Mouse (Mus musculus) liver, embryonic 16.5 days (tissue): Measurements from ENCODE around the gene Mapt. TPM values are rescaled to one million over a fixed set of nuclear protein-coding genes. Genes with fewer than 3 reads are reported as not detected.

Source experiments
- ATAC-seq: fragments of 200-750 bp; cut with Nextera tagmentation; 2 replicates; pipeline ENCODE4 v1.8.0; 2017; ENCODE audit warnings: low read depth, mild to moderate bottlenecking, moderate number of reproducible peaks, moderate library complexity
- H3K27ac ChIP-seq: fragments of 300-500 bp; sonication (generic); 2 replicates; pipeline ENCODE4 v1.5.1; 2014; ENCODE audit warnings: mild to moderate bottlenecking, low read length
- H3K27me3 ChIP-seq: fragments of 300-500 bp; sonication (generic); 2 replicates; pipeline ENCODE4 v1.6.1; 2014; ENCODE audit warnings: low read depth, low read length, mixed read lengths; ENCODE audit not compliant: control insufficient read depth, insufficient read depth
- H3K36me3 ChIP-seq: fragments of 300-500 bp; sonication (generic); 2 replicates; pipeline ENCODE4 v1.6.1; 2014; ENCODE audit warnings: mild to moderate bottlenecking; ENCODE audit not compliant: control insufficient read depth, insufficient read depth
- H3K4me1 ChIP-seq: fragments of 300-500 bp; sonication (generic); 2 replicates; pipeline ENCODE4 v1.6.1; 2014; ENCODE audit warnings: low read depth, low read length, mixed read lengths; ENCODE audit not compliant: control insufficient read depth
- H3K4me2 ChIP-seq: fragments of 300-500 bp; sonication (generic); 2 replicates; pipeline ENCODE4 v1.6.1; 2014; ENCODE audit warnings: low read depth, low read length, mixed read lengths
- H3K4me3 ChIP-seq: fragments of 300-500 bp; sonication (generic); 2 replicates; pipeline ENCODE4 v1.5.1; 2014; ENCODE audit warnings: low read depth, mild to moderate bottlenecking, low read length
- H3K9ac ChIP-seq: fragments of 300-500 bp; sonication (generic); 2 replicates; pipeline ENCODE4 v1.6.1; 2014; ENCODE audit warnings: low read depth, low read length
- H3K9me3 ChIP-seq: fragments of 300-500 bp; sonication (generic); replicated peaks from 2 replicates; pipeline ENCODE4 v1.6.1; 2016; ENCODE audit warnings: low read length; ENCODE audit not compliant: control insufficient read depth
- WGBS: fragments of 180-500 bp; shearing (Covaris S2); extraction: QIAGEN DNeasy Blood & Tissue Kit; methylation state at CpG from one replicate; pipeline ENCODE4 v1.1.7; 2014; ENCODE audit not compliant: insufficient replicate concordance; 5-methylcytosine and 5-hydroxymethylcytosine counted together
- polyA plus RNA-seq: library from polyadenylated mRNA; unstranded; fragments of >200 nt; fragmentation: Nextera tagmentation; extraction: Ambion mirVana; gene quantifications from 2 replicates; pipeline ENCODE4 v1.2.1, GENCODE M21; 2015

Gene Mapt
- polyA plus RNA-seq, 1 experiment from 2014 or later, result 0.53 TPM

DNA sequence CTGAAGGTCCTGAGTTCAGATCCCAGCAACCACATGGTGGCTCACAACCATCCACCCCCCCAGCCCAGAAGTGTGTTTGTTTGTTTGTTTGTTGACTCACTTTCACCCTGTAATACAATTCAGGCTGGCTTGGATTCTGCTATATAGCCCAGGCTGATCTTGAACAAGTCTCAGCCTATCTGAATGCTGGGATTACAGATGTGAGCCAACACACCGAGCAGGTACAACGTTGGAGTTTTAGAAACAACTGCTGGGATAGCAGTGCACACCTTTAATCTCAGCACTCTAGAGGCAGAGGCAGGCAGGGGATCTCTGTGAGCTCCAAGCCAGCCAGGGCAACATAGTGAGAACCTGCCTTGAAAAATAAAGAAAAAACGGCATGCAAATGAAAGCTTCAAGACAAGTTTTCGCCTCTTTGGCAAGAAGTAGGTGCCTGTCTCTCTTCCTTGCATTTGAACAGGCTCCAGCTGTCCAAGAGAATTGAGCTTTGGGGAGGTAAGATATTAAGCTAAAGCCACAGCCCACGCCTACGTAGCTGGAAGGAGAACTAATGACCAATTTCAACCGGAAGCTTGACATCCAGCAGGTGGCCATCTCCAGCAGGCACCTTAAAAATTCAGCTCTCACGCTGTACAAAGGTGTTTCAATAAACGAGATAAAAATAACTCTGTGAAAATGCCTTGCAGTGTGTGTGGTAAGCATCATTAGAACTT, 968 bp upstream of the Mapt start:
- H3K27me3 ChIP-seq, result peaks cover 51% of the 10 kb centered on the region
- no peak overlapping the region for H3K9ac ChIP-seq
- no peak overlapping the region; the same call in 1 of the 2 replicates for H3K4me3 ChIP-seq
- H3K27ac ChIP-seq, result no peak overlapping the region
- ATAC-seq, result no peak
- WGBS, result 13% methylated on average over 9 of the region's 9 CpGs
- no peaks in the 10 kb centered on the region for H3K9me3 ChIP-seq
- peaks cover 4% of the 10 kb centered on the region for H3K4me1 ChIP-seq
- H3K4me2 ChIP-seq, result peak overlapping the region; percentile 79
- no peaks in the 10 kb centered on the region for H3K36me3 ChIP-seq

DNA sequence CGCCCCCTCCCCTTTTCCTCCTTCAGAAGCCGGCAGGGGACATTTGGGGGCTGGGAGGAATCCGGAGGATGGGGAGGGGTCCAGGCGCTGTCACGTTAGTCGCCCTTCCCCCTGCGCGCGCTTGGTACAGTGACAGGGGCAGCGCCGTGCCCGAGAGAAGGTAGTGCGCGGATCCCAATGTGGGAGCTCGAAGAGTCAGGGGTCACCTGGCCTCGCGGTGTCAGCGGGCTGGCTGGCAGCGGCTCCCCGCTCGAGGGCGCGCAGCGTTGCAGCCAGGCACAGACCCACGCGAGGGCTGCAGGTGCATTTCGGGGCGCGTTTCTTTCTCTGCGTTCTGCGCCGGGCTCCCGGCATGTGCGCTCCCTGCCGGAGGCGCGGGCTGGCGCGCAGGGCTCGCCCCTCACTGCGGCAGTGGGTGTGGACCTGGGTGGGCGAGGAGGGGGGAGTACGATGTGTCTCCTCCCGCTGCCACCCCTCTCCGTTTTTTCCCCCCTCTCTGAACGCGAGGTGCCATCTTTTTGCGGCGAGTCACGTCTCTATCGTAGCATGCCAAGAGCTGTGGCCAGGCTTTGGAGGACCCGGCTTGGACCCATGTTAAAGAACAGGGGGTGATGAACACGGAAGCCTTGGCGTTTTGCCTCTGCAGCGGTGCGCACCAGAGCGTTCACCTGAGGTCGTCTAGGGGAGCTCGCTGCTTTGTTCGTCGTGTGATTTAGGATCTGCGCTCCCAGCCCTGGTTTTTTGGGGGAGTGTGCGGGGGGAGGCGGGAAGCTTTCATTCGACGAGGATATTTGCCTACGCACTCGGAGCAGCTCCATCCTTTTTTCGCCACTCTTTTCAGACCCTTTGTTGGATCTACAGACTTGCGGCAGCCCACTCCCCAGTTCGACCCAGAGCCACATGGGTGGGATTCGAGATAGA, 1.2 kb downstream of the Mapt start:
- peaks cover 4% of the 10 kb centered on the region for H3K4me1 ChIP-seq
- ATAC-seq, result no peak
- peak overlapping the region; percentile 66 for H3K4me3 ChIP-seq
- no peak overlapping the region for H3K9ac ChIP-seq
- peak overlapping the region; percentile 79 for H3K4me2 ChIP-seq
- peaks cover 61% of the 10 kb centered on the region for H3K27me3 ChIP-seq
- WGBS, result 2% methylated on average over 70 of the region's 72 CpGs
- H3K9me3 ChIP-seq, result no peaks in the 10 kb centered on the region
- no peaks in the 10 kb centered on the region for H3K36me3 ChIP-seq
- no peak overlapping the region for H3K27ac ChIP-seq

DNA sequence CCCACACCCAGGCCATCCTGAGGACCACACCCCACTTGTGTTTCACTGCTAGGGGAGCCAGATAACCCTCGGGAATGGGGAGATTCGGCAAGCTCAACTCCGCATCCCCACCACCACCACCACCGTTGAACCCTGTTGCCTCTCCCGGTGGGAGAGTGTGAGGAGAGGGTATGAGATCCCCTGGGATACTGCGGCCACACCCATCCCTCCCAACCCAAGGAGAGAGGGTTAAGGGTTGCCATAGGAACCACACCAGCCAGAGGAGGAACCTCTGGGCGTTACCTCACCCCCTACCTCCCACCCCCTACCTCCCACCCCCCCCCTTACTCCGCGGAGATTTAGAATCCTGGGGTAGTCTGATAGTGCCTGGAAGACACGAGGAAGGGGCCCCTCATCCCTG, 1.9 kb downstream of the Mapt start:
- no peak overlapping the region for H3K4me3 ChIP-seq
- no peaks in the 10 kb centered on the region for H3K9me3 ChIP-seq
- H3K4me1 ChIP-seq, result peaks cover 4% of the 10 kb centered on the region
- peaks cover 61% of the 10 kb centered on the region for H3K27me3 ChIP-seq
- H3K36me3 ChIP-seq, result no peaks in the 10 kb centered on the region
- ATAC-seq, result no peak
- no peak overlapping the region for H3K4me2 ChIP-seq
- no peak overlapping the region for H3K27ac ChIP-seq
- 4% methylated on average over 10 of the region's 10 CpGs for WGBS
- no peak overlapping the region for H3K9ac ChIP-seq

DNA sequence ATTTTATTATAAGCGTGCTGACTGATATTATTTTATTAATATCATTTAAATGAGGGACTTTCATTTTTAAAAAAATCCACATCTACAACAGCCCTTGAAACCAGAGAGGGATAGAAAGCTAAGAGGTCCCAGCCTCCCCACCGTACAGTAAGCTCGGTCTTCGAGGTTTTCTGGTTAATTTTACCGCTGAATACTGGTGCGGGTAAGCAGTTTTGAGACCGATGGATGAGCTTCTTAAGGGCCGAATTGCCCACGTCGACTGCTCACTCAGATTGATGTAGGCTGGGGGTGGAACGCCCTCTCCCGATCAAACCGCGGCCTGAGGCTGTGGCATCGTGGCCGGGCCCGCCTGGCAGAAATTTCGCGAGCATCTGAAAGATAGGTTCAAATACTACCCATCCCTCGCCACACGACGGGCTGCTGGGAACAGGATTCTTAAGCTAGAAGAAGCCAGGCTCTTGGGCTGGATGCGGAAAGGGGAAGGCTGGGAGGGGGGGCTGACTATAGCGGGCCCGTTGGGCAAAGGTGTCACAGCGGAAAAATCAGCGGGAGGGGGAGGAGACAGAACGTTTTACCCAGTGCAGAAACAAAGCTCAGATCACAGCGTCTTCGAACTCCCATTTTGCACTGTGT, 2.5 kb downstream of the Mapt start:
- no peak overlapping the region for H3K9ac ChIP-seq
- H3K27me3 ChIP-seq, result peaks cover 61% of the 10 kb centered on the region
- H3K36me3 ChIP-seq, result no peaks in the 10 kb centered on the region
- 5% methylated on average over 30 of the region's 30 CpGs for WGBS
- H3K4me2 ChIP-seq, result no peak overlapping the region
- H3K27ac ChIP-seq, result no peak overlapping the region
- no peaks in the 10 kb centered on the region for H3K9me3 ChIP-seq
- peaks cover 4% of the 10 kb centered on the region for H3K4me1 ChIP-seq
- H3K4me3 ChIP-seq, result no peak overlapping the region
- ATAC-seq, result no peak

DNA sequence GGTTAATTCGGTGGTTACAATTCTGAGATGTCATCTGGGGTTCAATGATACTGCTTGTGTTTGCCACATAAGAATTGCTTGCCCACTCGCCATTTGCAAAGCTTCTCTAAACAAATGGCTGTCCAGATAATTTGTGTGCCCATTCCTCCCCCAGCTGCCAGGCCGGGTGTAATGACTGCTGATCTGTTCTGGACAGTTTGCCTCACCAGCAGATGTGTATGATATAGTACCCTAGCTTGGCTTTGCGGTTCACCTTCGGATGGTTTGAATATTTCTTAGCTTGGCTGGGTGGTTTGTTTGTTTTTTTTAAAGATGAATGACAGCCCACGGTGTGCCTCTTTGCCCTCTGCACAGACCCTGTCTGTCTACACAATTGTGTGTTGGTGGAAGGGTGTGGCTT, 3.5 kb downstream of the Mapt start:
- H3K27me3 ChIP-seq, result peaks cover 59% of the 10 kb centered on the region
- WGBS, result 30% methylated on average over 6 of the region's 6 CpGs

DNA sequence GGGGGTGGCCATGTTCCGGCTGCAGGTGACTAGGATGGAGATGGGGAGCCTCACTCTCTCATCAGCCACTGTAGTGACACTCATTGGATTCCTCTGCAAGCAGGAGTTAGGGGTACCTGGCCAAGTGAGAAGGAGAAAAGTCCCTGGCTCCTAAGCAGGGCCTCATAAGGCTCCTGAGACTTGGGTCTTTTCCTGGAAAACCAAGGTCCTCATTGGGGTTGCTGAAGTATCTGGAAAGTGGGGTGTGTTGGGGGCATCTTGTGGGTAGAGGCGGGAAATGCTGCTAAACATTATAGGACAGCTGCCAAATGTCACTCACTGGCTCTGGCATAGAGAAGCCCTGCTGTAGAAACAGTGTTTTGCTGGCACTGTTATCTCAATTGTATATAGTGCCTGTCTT, 4.7 kb downstream of the Mapt start:
- Histone ChIP-seq H3K9ac (no peak overlapping the region), H3K27me3 (peaks cover 53% of the 10 kb centered on the region), H3K4me3 (no peak overlapping the region), H3K27ac (no peak overlapping the region), H3K4me1 (peaks cover 4% of the 10 kb centered on the region), H3K9me3 (no peaks in the 10 kb centered on the region), H3K36me3 (no peaks in the 10 kb centered on the region), H3K4me2 (no peak overlapping the region)
- 37% methylated on average over 2 of the region's 2 CpGs for WGBS
- ATAC-seq, result no peak

More for the DNA sequence above, 3.5 kb downstream of the Mapt start:
- no peak for ATAC-seq
- H3K4me2 ChIP-seq, result no peak overlapping the region
- H3K9ac ChIP-seq, result no peak overlapping the region
- H3K4me1 ChIP-seq, result peaks cover 4% of the 10 kb centered on the region
- H3K9me3 ChIP-seq, result no peaks in the 10 kb centered on the region
- H3K4me3 ChIP-seq, result no peak overlapping the region
- H3K27ac ChIP-seq, result no peak overlapping the region
- no peaks in the 10 kb centered on the region for H3K36me3 ChIP-seq

DNA sequence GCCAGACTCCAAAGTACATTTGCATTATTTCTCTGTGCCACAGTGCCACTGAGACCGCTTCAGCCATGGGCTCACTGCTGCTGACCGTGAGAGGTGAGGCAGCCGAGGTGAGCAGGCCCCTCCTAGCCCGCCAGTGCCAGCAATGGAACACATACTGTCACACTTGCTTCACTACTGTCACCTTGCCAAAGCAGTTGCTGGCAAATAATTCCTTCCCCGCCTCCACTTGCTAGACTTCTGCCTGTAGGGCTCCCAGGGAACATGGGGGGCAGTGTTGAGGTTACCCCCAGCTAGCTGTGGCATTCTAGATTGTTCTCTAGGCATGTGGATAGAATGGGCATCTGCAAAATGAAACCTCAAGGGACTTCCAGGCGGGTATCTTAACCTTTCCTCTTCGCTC, 6.0 kb downstream of the Mapt start:
- Histone ChIP-seq H3K4me2 (no peak overlapping the region), H3K4me1 (no peaks in the 10 kb centered on the region; the same call in 1 of the 2 replicates), H3K36me3 (no peaks in the 10 kb centered on the region), H3K27ac (no peak overlapping the region), H3K27me3 (peaks cover 40% of the 10 kb centered on the region), H3K9ac (no peak overlapping the region), H3K9me3 (no peaks in the 10 kb centered on the region), H3K4me3 (no peak overlapping the region)
- WGBS, result 49% methylated on average over 7 of the region's 7 CpGs
- no peak for ATAC-seq

DNA sequence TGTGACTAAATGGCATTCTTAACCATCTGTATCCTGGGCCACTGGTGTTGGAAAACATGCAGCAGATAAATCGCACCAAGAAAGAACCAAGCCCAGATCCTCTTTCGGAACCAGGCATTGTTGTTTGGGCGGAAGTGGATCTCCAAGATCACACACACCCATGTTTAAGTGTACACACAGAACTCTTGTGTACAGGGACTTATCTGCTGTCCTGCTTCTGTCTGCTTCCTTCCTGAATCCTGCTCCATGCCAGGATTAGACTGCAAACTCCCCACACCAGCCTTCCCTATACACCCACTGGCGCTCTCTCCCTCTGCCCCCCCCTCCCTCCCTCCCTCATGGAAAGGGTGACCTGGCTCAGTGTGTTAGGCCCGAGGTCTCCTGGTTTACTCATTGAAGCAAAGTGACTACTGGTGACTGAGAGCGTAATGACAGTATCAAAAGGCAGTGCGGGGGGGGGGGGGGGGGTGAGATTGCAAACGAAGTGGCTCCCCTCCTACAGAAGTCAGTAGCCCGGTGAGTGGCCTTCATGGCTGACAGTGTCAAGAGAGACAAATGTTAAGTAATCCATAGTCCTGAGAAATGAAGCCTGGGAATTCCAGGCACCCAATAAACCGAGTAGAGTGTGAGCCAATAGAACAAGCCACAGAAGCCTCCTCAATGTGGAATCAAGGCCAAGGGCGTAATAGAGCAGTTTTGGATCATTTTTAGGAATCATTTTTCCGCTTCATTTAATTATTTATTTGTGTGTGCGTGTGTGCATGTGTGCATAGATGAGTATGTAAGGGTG, 7.0 kb downstream of the Mapt start:
- Histone ChIP-seq H3K9ac (no peak overlapping the region), H3K4me3 (no peak overlapping the region), H3K4me2 (no peak overlapping the region), H3K36me3 (no peaks in the 10 kb centered on the region), H3K4me1 (no peaks in the 10 kb centered on the region), H3K27me3 (peaks cover 31% of the 10 kb centered on the region), H3K27ac (no peak overlapping the region), H3K9me3 (no peaks in the 10 kb centered on the region)
- WGBS, result 45% methylated on average over 12 of the region's 13 CpGs
- no peak for ATAC-seq
